Mouse (Mus musculus) intestine, postnatal 0 days (tissue): ENCODE data around the gene Eml4. TPM values are rescaled to one million over a fixed set of nuclear protein-coding genes. Genes with fewer than 3 reads are reported as not detected.
A peak's percentile ranks its signal among the peaks of the same experiment; 100 is the strongest.

Source experiments
- ATAC-seq: fragments of 200-750 bp; cut with Nextera tagmentation; 2 replicates; pipeline ENCODE4 v1.8.0; 2017; ENCODE audit warnings: mild to moderate bottlenecking, moderate TSS enrichment, moderate library complexity
- H3K27ac ChIP-seq: fragments of 300-500 bp; sonication (generic); 2 replicates; pipeline ENCODE4 v1.5.1; 2014; ENCODE audit warnings: mild to moderate bottlenecking, low read depth, low read length, moderate library complexity
- H3K27me3 ChIP-seq: fragments of 300-500 bp; sonication (generic); replicated peaks from 2 replicates; pipeline ENCODE4 v1.6.1; 2014; ENCODE audit warnings: low read length, mixed read lengths; ENCODE audit not compliant: control insufficient read depth, insufficient read depth
- H3K36me3 ChIP-seq: fragments of 300-500 bp; sonication (generic); 2 replicates; pipeline ENCODE4 v1.6.1; 2014; ENCODE audit warnings: mild to moderate bottlenecking, moderate library complexity; ENCODE audit not compliant: control insufficient read depth, insufficient read depth
- H3K4me1 ChIP-seq: fragments of 300-500 bp; sonication (generic); replicated peaks from 2 replicates; pipeline ENCODE4 v1.6.1; 2014; ENCODE audit warnings: antibody characterized with exemption, low read length, mixed read lengths; ENCODE audit not compliant: control insufficient read depth, insufficient read depth
- H3K4me2 ChIP-seq: fragments of 300-500 bp; sonication (generic); replicated peaks from 2 replicates; pipeline ENCODE4 v1.6.1; 2014; ENCODE audit warnings: low read depth, mild to moderate bottlenecking, moderate library complexity
- H3K4me3 ChIP-seq: fragments of 300-500 bp; sonication (generic); 2 replicates; pipeline ENCODE4 v1.5.1; 2014; ENCODE audit warnings: low read depth, low read length
- H3K9ac ChIP-seq: fragments of 300-500 bp; sonication (generic); 2 replicates; pipeline ENCODE4 v1.6.1; 2014; ENCODE audit warnings: mild to moderate bottlenecking, low read depth, low read length
- H3K9me3 ChIP-seq: fragments of 300-500 bp; sonication (generic); 2 replicates; pipeline ENCODE4 v1.6.1; 2016; ENCODE audit warnings: mixed run types; ENCODE audit not compliant: control insufficient read depth
- CTCF ChIP-seq: sonication (generic); IDR thresholded peaks from 2 replicates; pipeline ENCODE4 v1.5.1; 2016; ENCODE audit warnings: low read depth, mild to moderate bottlenecking, control low read depth, antibody characterized with exemption, moderate library complexity
- WGBS: fragments of 180-500 bp; shearing (Covaris S2); extraction: QIAGEN DNeasy Blood & Tissue Kit; methylation state at CpG from one replicate; pipeline ENCODE4 v1.1.7; 2014; 5-methylcytosine and 5-hydroxymethylcytosine counted together
- polyA plus RNA-seq: library from polyadenylated mRNA; unstranded; fragments of >200 nt; fragmentation: Nextera tagmentation; extraction: Ambion mirVana; gene quantifications from 2 replicates; pipeline ENCODE4 v1.2.1, GENCODE M21; 2015

Eml4 gene
- polyA plus RNA-seq, 1 experiment from 2014 or later: 13.2 TPM

DNA sequence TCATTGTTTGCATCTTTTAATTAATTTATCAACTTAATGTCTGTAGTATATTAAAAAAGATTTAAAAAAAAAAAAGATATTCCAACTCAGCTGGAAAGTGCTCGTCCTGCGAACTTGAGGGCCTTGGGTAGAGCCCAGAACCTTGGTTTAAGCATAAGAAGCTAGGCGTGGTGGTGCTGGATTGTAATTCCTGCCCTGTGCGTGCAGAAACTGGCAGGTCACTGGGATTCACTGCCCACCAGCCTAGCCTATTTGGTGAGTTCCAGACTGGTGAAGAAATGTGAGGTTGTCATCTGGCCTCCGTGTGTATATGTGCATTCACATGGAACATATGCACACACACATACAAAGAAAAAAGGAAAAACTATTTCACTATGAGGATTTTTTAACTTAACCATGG is 115.2 kb downstream of the Eml4 start:
- Histone ChIP-seq H3K36me3 (peaks cover 49% of the 10 kb centered on the region), H3K4me2 (no peak overlapping the region), H3K27ac (no peak overlapping the region), H3K27me3 (no peaks in the 10 kb centered on the region), H3K9me3 (no peaks in the 10 kb centered on the region), H3K4me1 (no peaks in the 10 kb centered on the region), H3K9ac (no peak overlapping the region), H3K4me3 (no peak overlapping the region)
- 89% methylated on average over 5 of the region's 5 CpGs for WGBS
- TF ChIP-seq CTCF: no peak
- no peak for ATAC-seq

DNA sequence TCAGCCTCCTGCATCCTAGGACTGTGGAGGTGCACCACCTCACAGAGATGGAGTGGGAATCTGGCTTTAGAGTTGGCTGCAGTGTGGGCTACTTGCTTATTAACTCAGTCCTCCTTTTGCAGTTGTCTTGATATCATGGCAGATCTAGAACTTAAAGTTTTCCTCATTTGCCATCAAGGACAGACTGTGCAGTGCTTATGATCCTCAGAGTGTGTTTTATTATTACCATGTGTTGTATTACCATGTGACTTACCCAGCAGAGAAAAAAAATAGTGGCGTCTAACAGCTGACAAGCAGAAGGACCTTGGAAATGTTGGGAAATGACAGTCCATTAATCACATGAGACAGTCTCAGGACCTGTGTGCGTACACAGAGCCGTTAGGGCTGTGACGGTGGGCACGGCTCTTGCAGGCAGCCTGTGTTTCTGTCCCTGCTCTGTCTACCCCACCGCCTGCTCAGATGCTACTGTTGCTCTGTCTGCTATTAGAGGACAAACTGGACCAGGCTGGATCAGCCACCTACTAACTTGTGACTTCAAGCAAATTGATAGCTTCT is 116.0 kb downstream of the Eml4 start:
- Histone ChIP-seq H3K27ac (peak overlapping the region; percentile 22; the same call in 1 of the 2 replicates), H3K9me3 (no peaks in the 10 kb centered on the region), H3K4me1 (no peaks in the 10 kb centered on the region), H3K36me3 (peaks cover 47% of the 10 kb centered on the region), H3K4me2 (no peak overlapping the region), H3K4me3 (no peak overlapping the region), H3K9ac (no peak overlapping the region), H3K27me3 (no peaks in the 10 kb centered on the region)
- ATAC-seq: peak; percentile 70
- WGBS: 42% methylated on average over 6 of the region's 6 CpGs
- TF ChIP-seq CTCF: no peak

DNA sequence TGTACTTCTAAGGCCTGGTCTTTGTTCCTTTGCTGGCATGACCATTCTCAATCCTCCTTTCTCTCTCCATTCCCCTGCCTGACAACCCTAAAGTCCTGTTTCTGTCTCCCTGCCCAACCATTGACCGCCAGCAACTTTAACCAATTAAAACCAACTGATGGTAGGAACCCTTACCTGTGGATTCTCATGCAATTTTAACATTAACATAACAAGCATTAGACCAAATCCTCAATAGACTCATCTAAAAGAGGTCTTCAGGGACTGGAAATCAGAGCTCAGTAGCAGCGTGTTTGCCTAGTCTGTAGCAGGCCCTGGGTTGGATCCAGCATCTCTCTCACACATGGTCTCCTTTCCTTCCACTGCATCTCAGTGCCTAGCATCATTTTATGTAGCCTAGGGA is 118.9 kb downstream of the Eml4 start:
- Histone ChIP-seq H3K4me3 (no peak overlapping the region), H3K27me3 (no peaks in the 10 kb centered on the region), H3K4me1 (no peaks in the 10 kb centered on the region), H3K4me2 (no peak overlapping the region), H3K9me3 (no peaks in the 10 kb centered on the region), H3K36me3 (peaks cover 50% of the 10 kb centered on the region), H3K9ac (no peak overlapping the region), H3K27ac (no peak overlapping the region)
- ATAC-seq: no peak
- WGBS: 96% methylated on average over 2 of the region's 2 CpGs
- no peak for TF ChIP-seq CTCF

DNA sequence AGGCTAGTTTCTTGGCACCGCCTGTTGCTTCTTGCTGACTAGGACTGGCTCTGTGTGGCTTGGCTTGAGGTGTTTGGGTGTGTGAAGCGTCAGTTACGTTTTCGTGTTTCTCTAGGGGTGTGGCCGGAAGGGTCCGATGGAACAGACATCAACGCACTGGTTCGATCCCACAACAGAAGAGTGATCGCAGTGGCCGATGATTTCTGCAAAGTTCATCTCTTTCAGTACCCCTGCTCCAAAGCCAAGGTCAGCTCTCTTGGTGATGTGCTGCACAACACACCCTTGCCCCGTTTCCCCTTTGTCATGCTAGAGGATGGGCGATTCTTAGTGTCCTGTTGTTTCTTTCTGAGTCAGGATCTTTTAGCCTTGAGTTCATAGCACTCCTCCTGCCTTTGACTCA is 126.4 kb downstream of the Eml4 start:
- 97% methylated on average over 12 of the region's 12 CpGs for WGBS
- no peak for TF ChIP-seq CTCF
- no peak for ATAC-seq
- no peaks in the 10 kb centered on the region for H3K4me1 ChIP-seq
- H3K9me3 ChIP-seq: no peaks in the 10 kb centered on the region
- H3K27me3 ChIP-seq: no peaks in the 10 kb centered on the region
- peaks cover 89% of the 10 kb centered on the region for H3K36me3 ChIP-seq
- no peak overlapping the region for H3K9ac ChIP-seq
- no peak overlapping the region for H3K27ac ChIP-seq
- no peak overlapping the region for H3K4me3 ChIP-seq
- H3K4me2 ChIP-seq: no peak overlapping the region

DNA sequence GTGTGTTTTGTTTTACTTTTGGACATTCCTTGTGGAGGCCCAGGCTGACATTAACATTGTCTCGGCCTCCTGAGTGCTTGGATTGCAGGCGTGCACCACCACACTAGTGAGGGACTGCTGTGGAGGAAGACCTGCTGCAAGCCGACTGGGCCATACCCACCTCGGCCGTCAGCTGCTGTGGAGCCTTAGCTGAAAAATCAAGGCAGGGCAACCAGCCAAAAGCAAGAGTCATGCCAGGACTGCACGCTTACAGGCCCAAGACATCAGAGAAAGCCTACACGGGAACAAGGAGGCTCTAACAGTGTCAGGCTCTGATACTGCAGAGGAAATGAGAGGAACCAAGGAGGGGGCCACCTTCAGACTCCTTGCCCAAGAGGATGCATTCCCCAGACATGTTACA is 130.8 kb downstream of the Eml4 start:
- peak overlapping the region; percentile 68; the same call in 1 of the 2 replicates for H3K27ac ChIP-seq
- no peak for ATAC-seq
- H3K36me3 ChIP-seq: peaks cover 48% of the 10 kb centered on the region
- 71% methylated on average over 7 of the region's 7 CpGs for WGBS
- H3K27me3 ChIP-seq: no peaks in the 10 kb centered on the region
- H3K4me2 ChIP-seq: no peak overlapping the region
- no peaks in the 10 kb centered on the region for H3K9me3 ChIP-seq
- no peak for TF ChIP-seq CTCF
- H3K9ac ChIP-seq: no peak overlapping the region
- H3K4me1 ChIP-seq: no peaks in the 10 kb centered on the region
- no peak overlapping the region for H3K4me3 ChIP-seq

DNA sequence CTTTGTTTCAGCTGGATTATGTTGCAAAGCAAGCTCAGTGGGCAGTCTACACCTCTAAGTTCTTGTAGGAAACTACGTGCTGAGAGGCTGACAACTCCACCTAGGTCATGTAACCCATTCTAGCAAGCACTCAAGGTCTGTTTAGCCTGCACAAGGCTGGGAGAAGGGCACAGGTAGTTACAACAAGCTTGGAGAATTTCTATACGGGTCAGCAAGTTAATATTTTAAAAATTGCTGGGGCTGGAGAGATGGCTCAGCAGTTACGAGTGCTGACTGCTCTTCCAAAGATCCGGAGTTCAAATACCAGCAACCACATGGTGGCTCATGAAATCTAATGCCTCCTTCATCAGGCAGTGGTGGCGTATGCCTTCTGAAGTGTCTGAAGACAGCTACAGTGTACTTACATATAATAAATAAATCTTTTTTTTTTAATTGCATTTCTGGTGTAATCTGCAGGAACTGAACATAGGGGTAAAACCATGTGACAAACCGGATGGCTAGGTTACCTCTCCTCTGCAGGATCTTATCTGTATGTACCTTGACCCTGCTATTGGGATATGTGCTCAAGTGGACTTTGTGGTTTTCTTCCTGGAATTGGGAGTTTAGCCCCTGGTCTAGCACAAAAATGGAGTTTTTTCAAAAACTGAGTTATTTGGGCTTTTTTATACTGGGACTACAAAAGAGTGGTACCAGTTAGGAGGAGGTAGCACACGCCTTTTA is 132.2 kb downstream of the Eml4 start:
- WGBS: 55% methylated on average over 7 of the region's 7 CpGs
- ATAC-seq: peak; percentile 84

More for the DNA sequence above, 132.2 kb downstream of the Eml4 start:
- H3K4me1 ChIP-seq: no peaks in the 10 kb centered on the region
- peak overlapping the region; percentile 7; the same call in 1 of the 2 replicates for H3K4me2 ChIP-seq
- peak overlapping the region; percentile 75 for H3K27ac ChIP-seq
- H3K9ac ChIP-seq: no peak overlapping the region
- H3K27me3 ChIP-seq: no peaks in the 10 kb centered on the region
- no peak overlapping the region for H3K4me3 ChIP-seq
- H3K9me3 ChIP-seq: no peaks in the 10 kb centered on the region
- peaks cover 35% of the 10 kb centered on the region for H3K36me3 ChIP-seq
- no peak for TF ChIP-seq CTCF
